Mouse (Mus musculus) neural tube, postnatal 0 days (tissue): ENCODE measurements around the gene Hsd3b5. TPM values are rescaled to one million over a fixed set of nuclear protein-coding genes. Genes with fewer than 3 reads are reported as not detected.

ENCODE experiments used
- polyA plus RNA-seq: library from polyadenylated mRNA; unstranded; fragments of >200 nt; fragmentation: Nextera tagmentation; extraction: Ambion mirVana; gene quantifications from 2 replicates; pipeline ENCODE4 v1.2.1, GENCODE M21; 2015

Gene Hsd3b5
- polyA plus RNA-seq, result not detected in 2 replicates

DNA sequence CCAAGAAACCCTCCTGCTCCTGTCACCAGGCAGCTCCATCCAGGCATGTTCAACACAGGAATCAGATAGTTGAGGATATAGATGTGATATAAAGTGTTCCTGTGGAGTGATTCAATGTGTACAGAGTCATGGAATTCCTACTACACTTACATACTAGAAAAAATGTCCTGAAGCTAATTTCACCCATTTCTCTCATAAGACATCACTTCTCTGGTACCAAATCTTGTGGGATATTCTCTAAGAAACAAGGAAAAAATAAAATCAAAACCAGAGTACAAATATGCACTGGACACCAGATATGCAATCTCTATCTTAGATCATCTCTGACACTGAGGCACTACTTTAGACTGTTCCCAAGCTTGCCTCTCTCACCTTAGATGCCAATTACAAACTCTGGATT is at the start of gene Hsd3b5:
Gene Hsd3b5 (minus strand): TSS at position 101 of the 400 bp plus-strand sequence.

DNA sequence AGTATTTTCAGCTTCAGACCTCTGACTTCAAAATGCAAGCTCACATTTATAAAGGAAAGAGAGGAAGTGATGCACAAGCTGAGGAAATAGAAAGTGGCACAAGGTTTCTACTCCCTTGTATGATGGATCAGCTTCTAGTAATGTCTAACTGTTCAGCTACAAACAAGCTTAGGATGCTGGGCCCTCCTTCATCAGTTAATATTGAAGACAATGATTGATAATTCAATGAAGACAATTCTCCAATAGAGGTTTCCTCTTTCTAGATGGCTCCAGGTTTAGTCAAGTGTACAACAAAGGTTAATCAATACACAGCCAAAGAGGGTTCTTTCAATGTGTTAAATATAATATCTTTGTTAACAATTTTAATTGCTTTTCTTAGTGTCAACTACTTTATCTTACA is 41.3 kb downstream of the Hsd3b5 start, which contains the start of gene Gm10681:
Gene Gm10681 (minus strand): TSS at position 101 of the 400 bp plus-strand sequence.

Other genes with a start within 250 kb of the Hsd3b5 start
- gene Zfp697, start 247.8 kb downstream of the Hsd3b5 start, polyA plus RNA-seq, result 17.8 and 19.0 TPM in 2 replicates
- not detected in 2 replicates for gene Gm4450, start 173.1 kb downstream of the Hsd3b5 start, polyA plus RNA-seq
- gene Hsd3b4, start 119.7 kb downstream of the Hsd3b5 start, polyA plus RNA-seq, result not detected in 2 replicates
- gene Gm10681, start 41.4 kb downstream of the Hsd3b5 start, polyA plus RNA-seq, result not detected in 2 replicates
- gene Hsd3b2, start 94.3 kb upstream of the Hsd3b5 start, polyA plus RNA-seq, result 0.06 and 0.17 TPM in 2 replicates
- 0.08 and 0.10 TPM in 2 replicates for gene Hsd3b3, start 132.9 kb upstream of the Hsd3b5 start, polyA plus RNA-seq
- gene Hsd3b6, start 184.2 kb upstream of the Hsd3b5 start, polyA plus RNA-seq, result 0.09 TPM in 1 of 2 replicates, not detected in the other
- gene Hsd3b1, start 229.5 kb upstream of the Hsd3b5 start, polyA plus RNA-seq, result 0.09 TPM in 1 of 2 replicates, not detected in the other